Mouse (Mus musculus) heart, adult 18-20 months (tissue): ENCODE results near the gene Polk. TPM values are rescaled to one million over a fixed set of nuclear protein-coding genes. Genes with fewer than 3 reads are reported as not detected.

Experiments used
- DNase-seq, 2 experiments: peaks; one replicate each; pipeline ENCODE4 v3.0.0; 2021 to 2022; ENCODE audit warnings: mixed read lengths in 1 of 2
- long read RNA-seq, 2 experiments: library from polyadenylated mRNA; stranded (forward); transcript quantifications; one replicate each; pipeline ENCODE4 v2.0.0; 2021
- total RNA-seq, 2 experiments: library from RNA; stranded (reverse); gene quantifications; 2 replicates each; pipeline ENCODE4 v1.2.3; 2021

Gene Polk
- total RNA-seq: 1 to 10 TPM; 3.8 to 4.9 TPM
- long read RNA-seq, experiment 1: 0 reads
- long read RNA-seq, experiment 2: 0 reads

GRCm38 (mm10) chr13:96542081-96542889 lies at the start of gene Polk, which contains the start of gene Col4a3bp:
Gene Polk, minus strand, starts transcription at chr13:96542579.
Gene Col4a3bp, plus strand, starts transcription at chr13:96542618.
- peak; percentile 98 for DNase-seq

GRCm38 (mm10) chr13:96588642-96589041 lies 46.3 kb upstream of the Polk start:
- no peak for DNase-seq

GRCm38 (mm10) chr13:96586540-96586939 lies 44.2 kb upstream of the Polk start:
- no peak for DNase-seq

- no peak for DNase-seq
These were observed 41.8 kb upstream of the Polk start for GRCm38 (mm10) chr13:96584201-96584600.

- DNase-seq: no peak
These were observed 37.6 kb upstream of the Polk start for GRCm38 (mm10) chr13:96579979-96580378.

GRCm38 (mm10) chr13:96579104-96579503 lies 36.7 kb upstream of the Polk start:
- no peak for DNase-seq

- DNase-seq: no peak
These were observed 31.8 kb upstream of the Polk start for GRCm38 (mm10) chr13:96574170-96574569.

- no peak for DNase-seq
These were observed 28.6 kb upstream of the Polk start for GRCm38 (mm10) chr13:96571016-96571361.

GRCm38 (mm10) chr13:96570313-96571015 lies 28.1 kb upstream of the Polk start:
- DNase-seq: no peak

GRCm38 (mm10) chr13:96567977-96568376 lies 25.6 kb upstream of the Polk start:
- no peak for DNase-seq

GRCm38 (mm10) chr13:96555099-96555498 lies 12.7 kb upstream of the Polk start:
- DNase-seq: no peak

- no peak for DNase-seq
These were observed 5.6 kb upstream of the Polk start for GRCm38 (mm10) chr13:96547941-96548340.

- no peak for DNase-seq
These were observed 4.9 kb upstream of the Polk start for GRCm38 (mm10) chr13:96547250-96547649.

- no peak for DNase-seq
These were observed 2.1 kb upstream of the Polk start for GRCm38 (mm10) chr13:96544506-96544905.

- DNase-seq: peak in 1 of 2 experiments; percentile 58
These were observed 817 bp upstream of the Polk start for GRCm38 (mm10) chr13:96542901-96543891.

- no peak for DNase-seq
These were observed 998 bp downstream of the Polk start for GRCm38 (mm10) chr13:96541381-96541780.

GRCm38 (mm10) chr13:96538103-96538502 lies 4.3 kb downstream of the Polk start:
- DNase-seq: no peak

GRCm38 (mm10) chr13:96536821-96537572 lies 5.4 kb downstream of the Polk start:
- DNase-seq: no peak

- DNase-seq: no peak
These were observed 8.6 kb downstream of the Polk start for GRCm38 (mm10) chr13:96533742-96534141.

- DNase-seq: no peak
These were observed 10.2 kb downstream of the Polk start for GRCm38 (mm10) chr13:96532176-96532575.

GRCm38 (mm10) chr13:96530064-96530463 lies 12.3 kb downstream of the Polk start:
- no peak for DNase-seq
